Mouse (Mus musculus) thymus, adult 2 months (tissue): ENCODE results near the gene Gbp3.

Experiments
- CTCF ChIP-seq: fragments of 200-500 bp; IDR thresholded peaks from 2 replicates; pipeline ENCODE4 v1.5.1; 2012; ENCODE audit warnings: mild to moderate bottlenecking, control low read depth, low read length, moderate library complexity, borderline replicate concordance; ENCODE audit not compliant: control insufficient read depth, poor library complexity, insufficient read depth; ENCODE audit errors: extremely low read depth
- POLR2A ChIP-seq: fragments of 200-500 bp; IDR thresholded peaks from 2 replicates; pipeline ENCODE4 v1.6.1; 2012; ENCODE audit warnings: mild to moderate bottlenecking, low read length, control low read depth, moderate library complexity; ENCODE audit not compliant: control insufficient read depth, poor library complexity, insufficient read depth; ENCODE audit errors: extremely low read depth

DNA sequence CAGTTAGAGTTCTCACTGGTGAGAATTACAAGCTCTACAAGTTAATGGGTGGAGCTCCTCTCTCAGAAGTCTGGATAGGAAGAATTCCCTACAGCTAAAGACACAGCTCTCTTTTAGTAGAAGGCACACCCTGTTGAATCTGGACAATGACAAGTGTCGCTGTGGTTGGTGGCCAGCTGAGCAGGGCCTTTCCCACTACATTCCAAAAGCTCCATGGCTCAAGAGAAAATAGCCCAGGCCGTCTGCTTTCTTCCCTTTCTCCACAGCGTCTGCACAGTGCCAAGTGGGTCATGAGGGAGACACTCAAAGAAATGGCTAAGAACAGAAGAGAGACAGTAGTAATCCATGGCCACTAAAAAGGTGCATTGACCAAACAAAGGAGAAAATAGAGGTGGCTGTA, 31.7 kb upstream of the Gbp3 start:
- TF ChIP-seq CTCF: no peak
- TF ChIP-seq POLR2A: no peak
